Mouse (Mus musculus): Measurements from ENCODE around the gene Znhit6. TPM values are rescaled to one million over a fixed set of nuclear protein-coding genes. Genes with fewer than 3 reads are reported as not detected.
A peak's percentile ranks its signal among the peaks of the same experiment; 100 is the strongest.

Gene Znhit6
- polyA plus RNA-seq, 1 experiment from 2014 or later, result 32.7 TPM

- Histone ChIP-seq H3K4me3 (no peak overlapping the region), H3K27me3 (ENCODE audit: insufficient read depth, poor library complexity, severe bottlenecking) (no peaks in the 10 kb centered on the region), H3K27ac (peak overlapping the region; percentile 77), H3K36me3 (0 out of 2 replicates have a peak, but pooled peaks cover 6% of the 10 kb centered on the region), H3K4me1 (replicated peaks) (peaks cover 23% of the 10 kb centered on the region), H3K9me3 (no peaks in the 10 kb centered on the region)
- peak; percentile 34 for DNase-seq (ENCODE audit: low spot score)
- WGBS, result 22% methylated on average over 17 of the region's 17 CpGs
Observed at GRCm38 (mm10) chr3:145614362-145615115, 38.5 kb downstream of the Znhit6 start.

- Histone ChIP-seq H3K4me1 (replicated peaks) (peaks cover 30% of the 10 kb centered on the region), H3K4me3 (no peak overlapping the region), H3K27me3 (ENCODE audit: insufficient read depth, poor library complexity, severe bottlenecking) (no peaks in the 10 kb centered on the region), H3K27ac (no peak overlapping the region), H3K36me3 (no peaks in the 10 kb centered on the region), H3K9me3 (no peaks in the 10 kb centered on the region)
- no peak for DNase-seq (ENCODE audit: low spot score)
- 71% methylated on average over 9 of the region's 9 CpGs for WGBS
Observed at GRCm38 (mm10) chr3:145618299-145618698, 42.3 kb downstream of the Znhit6 start.

- DNase-seq (ENCODE audit: low spot score), result no peak
- no peaks in the 10 kb centered on the region for H3K36me3 ChIP-seq
- 87% methylated on average over 17 of the region's 17 CpGs for WGBS
- H3K4me1 ChIP-seq (replicated peaks), result peaks cover 24% of the 10 kb centered on the region
- H3K27ac ChIP-seq, result no peak overlapping the region
- H3K27me3 ChIP-seq (ENCODE audit: insufficient read depth, poor library complexity, severe bottlenecking), result no peaks in the 10 kb centered on the region
- H3K4me3 ChIP-seq, result no peak overlapping the region
- no peaks in the 10 kb centered on the region for H3K9me3 ChIP-seq
Observed at GRCm38 (mm10) chr3:145619621-145620365, 43.8 kb downstream of the Znhit6 start.

- Histone ChIP-seq H3K27me3 (ENCODE audit: insufficient read depth, poor library complexity, severe bottlenecking) (no peaks in the 10 kb centered on the region), H3K4me1 (replicated peaks) (peaks cover 14% of the 10 kb centered on the region), H3K27ac (no peak overlapping the region), H3K4me3 (no peak overlapping the region), H3K36me3 (no peaks in the 10 kb centered on the region), H3K9me3 (no peaks in the 10 kb centered on the region)
- no peak for DNase-seq (ENCODE audit: low spot score)
- WGBS, result 94% methylated on average over 4 of the region's 4 CpGs
Observed at GRCm38 (mm10) chr3:145621209-145621608, 45.2 kb downstream of the Znhit6 start.

GRCm38 (mm10) chr3:145623047-145623446, 47.0 kb downstream of the Znhit6 start:
- WGBS, result 70% methylated on average over 12 of the region's 12 CpGs
- DNase-seq (ENCODE audit: low spot score), result no peak
- Histone ChIP-seq H3K4me1 (replicated peaks) (peaks cover 14% of the 10 kb centered on the region), H3K36me3 (no peaks in the 10 kb centered on the region), H3K9me3 (no peaks in the 10 kb centered on the region), H3K27ac (peak overlapping the region; percentile 31; the same call in 1 of the 2 replicates), H3K4me3 (no peak overlapping the region), H3K27me3 (ENCODE audit: insufficient read depth, poor library complexity, severe bottlenecking) (no peaks in the 10 kb centered on the region)

GRCm38 (mm10) chr3:145624786-145625185, 48.8 kb downstream of the Znhit6 start:
- no peak for DNase-seq (ENCODE audit: low spot score)
- Histone ChIP-seq H3K36me3 (no peaks in the 10 kb centered on the region), H3K27ac (no peak overlapping the region), H3K9me3 (no peaks in the 10 kb centered on the region), H3K4me1 (replicated peaks) (peaks cover 16% of the 10 kb centered on the region), H3K4me3 (no peak overlapping the region), H3K27me3 (ENCODE audit: insufficient read depth, poor library complexity, severe bottlenecking) (no peaks in the 10 kb centered on the region)
- 82% methylated on average over 4 of the region's 4 CpGs for WGBS

GRCm38 (mm10) chr3:145625546-145625945, 49.5 kb downstream of the Znhit6 start:
- Histone ChIP-seq H3K4me1 (replicated peaks) (peaks cover 16% of the 10 kb centered on the region), H3K4me3 (no peak overlapping the region), H3K27me3 (ENCODE audit: insufficient read depth, poor library complexity, severe bottlenecking) (no peaks in the 10 kb centered on the region), H3K9me3 (no peaks in the 10 kb centered on the region), H3K36me3 (no peaks in the 10 kb centered on the region), H3K27ac (peak overlapping the region; percentile 40; the same call in 1 of the 2 replicates)
- no peak for DNase-seq (ENCODE audit: low spot score)
- WGBS, result 88% methylated on average over 9 of the region's 9 CpGs

DNA sequence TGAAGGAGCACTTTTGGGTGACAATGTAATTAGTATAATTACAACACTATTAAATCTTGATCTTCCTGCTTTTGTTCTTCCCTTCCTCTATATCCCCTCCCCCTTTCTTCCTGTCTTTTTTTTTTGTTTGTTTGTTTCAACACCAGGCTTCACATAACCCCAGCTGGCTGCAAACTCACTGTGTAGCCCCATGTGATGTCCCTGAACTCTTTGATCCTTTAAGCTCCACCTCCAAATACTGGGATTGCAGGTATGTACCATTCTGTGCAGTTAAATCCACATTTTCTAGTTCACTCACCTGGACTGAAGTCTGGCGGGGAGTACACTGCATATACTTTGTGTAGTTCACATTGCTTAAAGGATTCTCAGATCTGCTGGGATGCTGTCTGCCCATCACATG, 50.1 kb downstream of the Znhit6 start:
- DNase-seq (ENCODE audit: low spot score), result no peak
- Histone ChIP-seq H3K4me1 (replicated peaks) (peaks cover 16% of the 10 kb centered on the region), H3K36me3 (no peaks in the 10 kb centered on the region), H3K27ac (no peak overlapping the region), H3K4me3 (no peak overlapping the region), H3K27me3 (ENCODE audit: insufficient read depth, poor library complexity, severe bottlenecking) (no peaks in the 10 kb centered on the region), H3K9me3 (no peaks in the 10 kb centered on the region)
- WGBS, result 95% methylated on average over 1 of the region's 1 CpGs

GRCm38 (mm10) chr3:145627830-145628229, 51.8 kb downstream of the Znhit6 start:
- Histone ChIP-seq H3K4me1 (replicated peaks) (peaks cover 20% of the 10 kb centered on the region), H3K4me3 (no peak overlapping the region), H3K27me3 (ENCODE audit: insufficient read depth, poor library complexity, severe bottlenecking) (no peaks in the 10 kb centered on the region), H3K36me3 (no peaks in the 10 kb centered on the region), H3K27ac (no peak overlapping the region), H3K9me3 (no peaks in the 10 kb centered on the region)
- DNase-seq (ENCODE audit: low spot score), result peak; percentile 49
- WGBS, result 63% methylated on average over 3 of the region's 3 CpGs

GRCm38 (mm10) chr3:145628643-145629042, 52.6 kb downstream of the Znhit6 start:
- peak overlapping the region; percentile 31; the same call in 1 of the 2 replicates for H3K27ac ChIP-seq
- 78% methylated on average over 5 of the region's 5 CpGs for WGBS
- no peak for DNase-seq (ENCODE audit: low spot score)

GRCm38 (mm10) chr3:145632888-145633287, 56.9 kb downstream of the Znhit6 start:
- Histone ChIP-seq H3K27me3 (ENCODE audit: insufficient read depth, poor library complexity, severe bottlenecking) (peaks cover 5% of the 10 kb centered on the region; the same call in 1 of the 2 replicates), H3K36me3 (no peaks in the 10 kb centered on the region), H3K9me3 (no peaks in the 10 kb centered on the region), H3K4me3 (no peak overlapping the region), H3K4me1 (replicated peaks) (peaks cover 34% of the 10 kb centered on the region), H3K27ac (peak overlapping the region; percentile 70)
- DNase-seq (ENCODE audit: low spot score), result no peak
- WGBS, result 13% methylated on average over 6 of the region's 6 CpGs

More at GRCm38 (mm10) chr3:145628643-145629042, 52.6 kb downstream of the Znhit6 start:
- Histone ChIP-seq H3K27me3 (ENCODE audit: insufficient read depth, poor library complexity, severe bottlenecking) (no peaks in the 10 kb centered on the region), H3K4me1 (replicated peaks) (peaks cover 21% of the 10 kb centered on the region), H3K4me3 (no peak overlapping the region), H3K36me3 (no peaks in the 10 kb centered on the region), H3K9me3 (no peaks in the 10 kb centered on the region)

DNA sequence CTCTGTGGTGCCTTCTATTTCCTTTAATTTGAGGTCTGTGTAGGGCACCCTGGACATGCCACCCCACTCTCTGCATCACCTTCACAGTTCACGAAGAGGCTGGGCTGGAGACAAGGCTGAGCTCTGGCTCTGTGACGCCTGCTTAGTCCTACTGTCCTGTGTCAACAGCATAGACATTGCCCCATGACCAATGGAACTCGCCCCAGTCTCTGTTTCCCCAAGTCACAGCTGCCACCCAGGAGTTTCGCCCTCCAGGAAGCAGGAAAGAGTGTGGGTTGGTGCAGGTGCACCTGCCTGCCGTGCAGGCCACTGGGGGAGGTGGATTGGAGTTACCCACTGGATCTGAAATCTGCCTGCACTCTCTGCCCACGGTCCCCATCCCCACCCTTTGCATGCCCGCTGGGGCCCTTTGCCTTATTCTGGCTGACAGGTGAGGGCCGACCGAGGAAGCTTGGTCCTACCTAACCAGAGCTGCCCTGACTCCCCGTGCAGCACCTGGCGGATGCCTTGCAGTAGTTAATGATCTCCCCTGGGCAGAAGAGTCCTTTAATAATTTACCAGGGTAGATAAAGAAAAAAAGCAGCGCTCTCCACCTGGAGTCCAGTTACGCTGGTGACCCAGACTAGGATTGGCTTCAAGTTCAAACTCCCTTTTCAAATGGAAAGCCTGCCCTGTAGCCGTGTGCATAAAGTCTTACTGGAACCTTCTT, 58.2 kb downstream of the Znhit6 start:
- DNase-seq (ENCODE audit: low spot score), result no peak
- Histone ChIP-seq H3K27ac (peak overlapping the region; percentile 40; the same call in 1 of the 2 replicates), H3K36me3 (no peaks in the 10 kb centered on the region), H3K9me3 (no peaks in the 10 kb centered on the region), H3K4me1 (replicated peaks) (peaks cover 28% of the 10 kb centered on the region), H3K27me3 (ENCODE audit: insufficient read depth, poor library complexity, severe bottlenecking) (peaks cover 5% of the 10 kb centered on the region; the same call in 1 of the 2 replicates), H3K4me3 (no peak overlapping the region)
- 83% methylated on average over 14 of the region's 14 CpGs for WGBS

All from hindbrain, embryonic 10.5 days (tissue).